Mouse (Mus musculus) gonadal fat pad, adult 2 months (tissue): ENCODE measurements around the gene Olfr224. TPM values are rescaled to one million over a fixed set of nuclear protein-coding genes. Genes with fewer than 3 reads are reported as not detected.
"Not testable (repeated sequence)": the region's sequence is repeated elsewhere in the genome, so short reads cannot be mapped to it uniquely, and the experiment has no call there.

ENCODE experiments used
- DNase-seq: peaks from one replicate; pipeline ENCODE4 v3.0.0-alpha.2; 2012; ENCODE audit warnings: low read depth
- polyA plus RNA-seq: library from polyadenylated mRNA; depleted of rRNA; stranded (reverse); fragments of >200 nt; gene quantifications from 2 replicates; pipeline ENCODE4 v1.2.3, GENCODE M21; 2012; rRNA removed

Gene Olfr224
- polyA plus RNA-seq = not detected in 2 replicates

GRCm38 (mm10) chr11:58570405-58570804 lies at the start of gene Olfr224:
Olfr224 (minus strand) TSS chr11:58570553.
- DNase-seq = no peak

GRCm38 (mm10) chr11:58618793-58619192 lies 48.4 kb upstream of the Olfr224 start:
- no peak for DNase-seq

- DNase-seq = no peak
Observed at GRCm38 (mm10) chr11:58618369-58618768, 48.0 kb upstream of the Olfr224 start.

GRCm38 (mm10) chr11:58615975-58616374 lies 45.6 kb upstream of the Olfr224 start, which contains the start of gene 2210407C18Rik:
2210407C18Rik (minus strand) TSS chr11:58616075.
- DNase-seq = no peak

GRCm38 (mm10) chr11:58614526-58614925 lies 44.2 kb upstream of the Olfr224 start:
- no peak for DNase-seq

GRCm38 (mm10) chr11:58613359-58613758 lies 43.0 kb upstream of the Olfr224 start:
- DNase-seq = no peak

- no peak for DNase-seq
Observed at GRCm38 (mm10) chr11:58607030-58607429, 36.7 kb upstream of the Olfr224 start.

- DNase-seq = no peak
Observed at GRCm38 (mm10) chr11:58606177-58606919, 36.0 kb upstream of the Olfr224 start.

GRCm38 (mm10) chr11:58605228-58605627 lies 34.9 kb upstream of the Olfr224 start:
- no peak for DNase-seq

- DNase-seq = no peak
Observed at GRCm38 (mm10) chr11:58604688-58605087, 34.3 kb upstream of the Olfr224 start.

- no peak for DNase-seq
Observed at GRCm38 (mm10) chr11:58602800-58603560, 32.6 kb upstream of the Olfr224 start.

- no peak for DNase-seq
Observed at GRCm38 (mm10) chr11:58602062-58602461, 31.7 kb upstream of the Olfr224 start.

GRCm38 (mm10) chr11:58597837-58598236 lies 27.5 kb upstream of the Olfr224 start:
- no peak for DNase-seq

GRCm38 (mm10) chr11:58594814-58595213 lies 24.5 kb upstream of the Olfr224 start, which contains the start of gene Olfr324:
Olfr324 (plus strand) TSS chr11:58595114.
- no peak for DNase-seq

GRCm38 (mm10) chr11:58588620-58589250 lies 18.4 kb upstream of the Olfr224 start:
- DNase-seq = no peak

- no peak for DNase-seq
Observed at GRCm38 (mm10) chr11:58587898-58588348, 17.6 kb upstream of the Olfr224 start.

- no peak for DNase-seq
Observed at GRCm38 (mm10) chr11:58578636-58579035, 8.3 kb upstream of the Olfr224 start.

GRCm38 (mm10) chr11:58577430-58577829 lies 7.1 kb upstream of the Olfr224 start, which contains the start of gene Olfr325:
Olfr325 (plus strand) TSS chr11:58577730.
- no peak for DNase-seq

GRCm38 (mm10) chr11:58555536-58555935 lies 14.8 kb downstream of the Olfr224 start, which contains the start of gene Olfr328:
Olfr328 (minus strand) TSS chr11:58555636.
- DNase-seq = no peak

- no peak for DNase-seq
Observed at GRCm38 (mm10) chr11:58546322-58546721, 24.0 kb downstream of the Olfr224 start, which contains the start of gene Olfr329-ps. Olfr329-ps (minus strand) TSS chr11:58546422.

GRCm38 (mm10) chr11:58534736-58535135 lies 35.6 kb downstream of the Olfr224 start, which contains the start of gene Olfr330:
Olfr330 (minus strand) TSS chr11:58534836.
- not testable (repeated sequence) for DNase-seq

- not testable (repeated sequence) for DNase-seq
Observed at GRCm38 (mm10) chr11:58519756-58520155, 50.6 kb downstream of the Olfr224 start.
